Mouse (Mus musculus) thymus, postnatal 14 days (tissue): ENCODE measurements around the gene Gucy2e.

Experiments
- DNase-seq: peaks from one replicate; pipeline ENCODE4 v3.0.0; 2021

Gucy2e gene

GRCm38 (mm10) chr11:69236926-69237260, at the start of gene Gucy2e:
Gucy2e (minus strand) TSS chr11:69237036.
- no peak for DNase-seq

- DNase-seq: no peak
These were observed 40.4 kb upstream of the Gucy2e start for GRCm38 (mm10) chr11:69277267-69277666.

GRCm38 (mm10) chr11:69276081-69276480, 39.2 kb upstream of the Gucy2e start:
- no peak for DNase-seq

GRCm38 (mm10) chr11:69275650-69276049, 38.8 kb upstream of the Gucy2e start:
- DNase-seq: peak; percentile 20

GRCm38 (mm10) chr11:69272122-69272740, 35.4 kb upstream of the Gucy2e start:
- peak; percentile 88 for DNase-seq

GRCm38 (mm10) chr11:69269575-69269974, 32.7 kb upstream of the Gucy2e start:
- DNase-seq: peak; percentile 80

- no peak for DNase-seq
These were observed 31.3 kb upstream of the Gucy2e start for GRCm38 (mm10) chr11:69268100-69268499.

GRCm38 (mm10) chr11:69267341-69267740, 30.5 kb upstream of the Gucy2e start:
- peak; percentile 39 for DNase-seq

GRCm38 (mm10) chr11:69266253-69266652, 29.4 kb upstream of the Gucy2e start:
- peak; percentile 92 for DNase-seq

GRCm38 (mm10) chr11:69265410-69265809, 28.6 kb upstream of the Gucy2e start:
- no peak for DNase-seq

- DNase-seq: no peak
These were observed 27.4 kb upstream of the Gucy2e start for GRCm38 (mm10) chr11:69264276-69264675.

GRCm38 (mm10) chr11:69260111-69260510, 23.3 kb upstream of the Gucy2e start:
- no peak for DNase-seq

- peak; percentile 73 for DNase-seq
These were observed 21.5 kb upstream of the Gucy2e start for GRCm38 (mm10) chr11:69258287-69258686.

- DNase-seq: peak; percentile 42
These were observed 21.0 kb upstream of the Gucy2e start for GRCm38 (mm10) chr11:69257807-69258206.

- no peak for DNase-seq
These were observed 20.2 kb upstream of the Gucy2e start for GRCm38 (mm10) chr11:69257072-69257471.

- DNase-seq: no peak
These were observed 18.0 kb upstream of the Gucy2e start for GRCm38 (mm10) chr11:69254808-69255207.

GRCm38 (mm10) chr11:69253131-69253530, 16.3 kb upstream of the Gucy2e start:
- no peak for DNase-seq

- DNase-seq: no peak
These were observed 15.1 kb upstream of the Gucy2e start for GRCm38 (mm10) chr11:69251953-69252352.

GRCm38 (mm10) chr11:69251135-69251842, 14.5 kb upstream of the Gucy2e start:
- peak; percentile 41 for DNase-seq

- no peak for DNase-seq
These were observed 13.3 kb upstream of the Gucy2e start for GRCm38 (mm10) chr11:69250106-69250505.

GRCm38 (mm10) chr11:69249131-69249530, 12.3 kb upstream of the Gucy2e start:
- no peak for DNase-seq

- no peak for DNase-seq
These were observed 8.8 kb upstream of the Gucy2e start for GRCm38 (mm10) chr11:69245643-69246042.

- peak; percentile 19 for DNase-seq
These were observed 8.1 kb upstream of the Gucy2e start for GRCm38 (mm10) chr11:69244911-69245310.

- no peak for DNase-seq
These were observed 543 bp downstream of the Gucy2e start for GRCm38 (mm10) chr11:69236061-69236925.
